Mouse (Mus musculus) gastrocnemius, postnatal 36 days (tissue): ENCODE results near the gene Slc16a9. TPM values are rescaled to one million over a fixed set of nuclear protein-coding genes. Genes with fewer than 3 reads are reported as not detected.
"Not testable (repeated sequence)": the region's sequence is repeated elsewhere in the genome, so short reads cannot be mapped to it uniquely, and the experiment has no call there.

Experiments
- DNase-seq, 2 experiments: peaks; one replicate each; pipeline ENCODE4 v3.0.0; 2022
- intact Hi-C: fragments of 180-260 bp; cut with DNase I; formaldehyde crosslinking; loops from one replicate; pipeline ENCODE4 v1.15.1; 2025
- long read RNA-seq, 2 experiments: library from polyadenylated mRNA; stranded (forward); transcript quantifications; one replicate each; pipeline ENCODE4 v2.0.0; 2021
- total RNA-seq, 2 experiments: library from RNA; stranded (reverse); gene quantifications; 2 replicates each; pipeline ENCODE4 v1.2.3; 2021

The Slc16a9 gene
- total RNA-seq, result 1 to 10 TPM; 3.7 to 5.6 TPM
- long read RNA-seq, experiment 1, partial matches to known transcripts, result 0 of 3 reads
- long read RNA-seq, experiment 1, other reads (novel, unspliced or antisense), result 2 of 3 reads
- long read RNA-seq, experiment 2, partial matches to known transcripts, result 1 of 2 reads
- long read RNA-seq, experiment 2, other reads (novel, unspliced or antisense), result 0 of 2 reads

- intact Hi-C loops, result loop anchor here (2.0 kb wide), 1 partner anchor 38 kb away; no protein-coding TSS in a partner anchor
- DNase-seq, result peak; percentile 63 to 69
Measured at GRCm38 (mm10) chr10:70244921-70245558, at the start of gene Slc16a9. Gene Slc16a9 (plus strand): TSS chr10:70245100.

- intact Hi-C loops, result loop anchor here (2.0 kb wide), 1 partner anchor 102 kb away; no protein-coding TSS in a partner anchor
- DNase-seq, result no peak
Measured at GRCm38 (mm10) chr10:70195279-70195678, 49.6 kb upstream of the Slc16a9 start.

GRCm38 (mm10) chr10:70195786-70196185 lies 49.1 kb upstream of the Slc16a9 start:
- intact Hi-C loops, result loop anchor here (2.0 kb wide), 1 partner anchor 101 kb away; no protein-coding TSS in a partner anchor
- DNase-seq, result no peak

DNA sequence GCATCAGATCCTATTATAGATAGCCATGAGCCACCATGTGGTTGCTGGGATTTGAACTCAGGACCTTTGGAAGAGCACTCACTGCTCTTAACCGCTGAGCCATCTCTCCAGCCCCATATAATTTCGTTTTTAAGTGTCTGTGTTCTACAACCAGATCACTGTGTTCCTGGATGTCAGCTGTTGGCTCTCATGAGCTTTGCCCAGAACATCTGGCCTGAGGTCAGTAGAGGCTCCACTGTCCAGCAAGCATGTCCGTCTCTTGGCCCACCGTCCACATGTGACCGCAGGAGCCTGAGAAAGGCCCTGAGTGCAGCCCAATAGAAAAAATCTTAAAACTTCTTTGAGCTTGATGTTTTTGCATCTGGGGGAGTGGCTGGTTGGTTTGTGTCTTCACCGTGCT lies 48.2 kb upstream of the Slc16a9 start:
- peak in 1 of 2 experiments; percentile 49 for DNase-seq
- intact Hi-C loops, result no loop called here

DNA sequence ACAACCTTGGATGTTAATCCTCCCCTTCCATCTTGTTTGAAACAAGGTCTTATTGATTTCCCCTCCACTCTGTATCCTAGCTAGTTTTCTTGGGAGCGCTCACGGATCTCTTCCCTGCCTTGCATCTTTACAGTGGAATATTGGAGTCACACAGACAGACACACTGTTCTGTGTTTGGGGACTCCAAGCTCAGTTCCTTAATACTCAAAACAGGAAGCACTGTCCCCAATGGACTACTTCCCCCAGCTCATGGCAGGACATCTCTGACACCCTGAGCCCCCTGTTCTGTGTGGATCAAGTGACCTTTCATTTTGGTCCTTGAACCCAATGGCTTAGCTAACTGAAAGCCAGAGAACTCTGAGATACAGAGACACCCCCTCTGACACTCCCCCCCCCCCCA lies 47.3 kb upstream of the Slc16a9 start:
- intact Hi-C loops, result no loop called here
- no peak for DNase-seq

- intact Hi-C loops, result no loop called here
- no peak for DNase-seq
Measured at GRCm38 (mm10) chr10:70198012-70198411, 46.9 kb upstream of the Slc16a9 start.

DNA sequence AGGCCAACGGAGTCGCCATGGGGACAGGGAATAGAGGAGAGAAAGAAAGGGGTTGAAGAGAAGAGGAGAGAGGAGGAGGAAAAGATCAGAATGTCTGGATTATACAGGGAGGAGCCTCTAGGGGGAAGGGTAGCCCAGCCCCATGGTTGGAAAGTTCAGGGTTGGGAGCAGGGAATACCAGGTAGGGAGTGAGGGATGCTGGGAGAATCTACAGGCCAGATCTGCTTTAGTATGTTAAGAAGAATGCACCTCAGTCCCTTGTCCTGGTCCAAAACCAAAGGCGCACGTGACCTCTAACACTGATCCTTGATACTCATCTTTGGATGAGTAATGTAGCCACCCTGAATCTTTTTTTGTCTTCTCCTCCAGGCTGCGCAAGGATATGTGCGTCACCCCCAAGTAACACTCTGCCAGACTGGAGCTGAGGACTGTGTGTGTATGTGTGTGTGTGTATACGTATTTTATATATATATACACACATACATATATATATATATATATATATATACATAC lies 45.9 kb upstream of the Slc16a9 start:
- intact Hi-C loops, result no loop called here
- DNase-seq, result no peak

GRCm38 (mm10) chr10:70199466-70200210 lies 45.3 kb upstream of the Slc16a9 start:
- DNase-seq, result no peak
- intact Hi-C loops, result loop anchor here (10.0 kb wide), 1 partner anchor 355 kb away; no protein-coding TSS in a partner anchor

DNA sequence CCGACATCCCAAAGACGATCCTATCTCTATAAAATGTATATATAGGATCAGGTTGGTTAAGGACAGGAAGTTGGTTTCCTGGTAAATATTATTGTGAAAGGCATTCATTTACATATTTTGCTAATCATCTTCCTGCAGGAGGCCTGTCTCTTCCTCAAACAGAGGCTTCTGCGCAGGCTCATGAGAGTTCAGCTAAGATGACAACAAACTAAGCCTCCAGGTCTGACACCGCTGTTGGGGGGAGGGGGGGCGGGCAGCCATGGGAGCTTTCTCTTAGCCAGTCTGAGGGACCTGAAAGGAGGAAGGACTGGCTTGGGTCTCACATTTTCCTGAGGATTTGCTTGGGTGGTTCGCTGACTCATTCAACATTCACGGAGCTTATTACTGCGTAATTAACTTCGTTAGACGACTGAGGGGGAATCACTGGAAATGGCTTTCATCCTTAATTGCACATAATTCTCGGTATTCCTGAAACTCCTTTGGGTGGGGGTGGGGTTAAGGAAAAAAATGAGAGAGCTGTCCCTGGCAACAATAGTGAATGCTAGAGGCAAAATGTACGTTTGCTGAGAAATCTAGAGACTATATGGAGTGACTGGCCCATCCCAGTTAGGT lies 43.9 kb upstream of the Slc16a9 start:
- intact Hi-C loops, result loop anchor here (10.0 kb wide), 1 partner anchor 354 kb away; no protein-coding TSS in a partner anchor
- no peak for DNase-seq

- no peak for DNase-seq
Measured at GRCm38 (mm10) chr10:70204505-70205399, 40.1 kb upstream of the Slc16a9 start, which contains the start of gene Mrln. Gene Mrln (plus strand): TSS chr10:70204664.

GRCm38 (mm10) chr10:70211281-70211680 lies 33.6 kb upstream of the Slc16a9 start:
- intact Hi-C loops, result no loop called here

More at GRCm38 (mm10) chr10:70204505-70205399, 40.1 kb upstream of the Slc16a9 start, which contains the start of gene Mrln:
- intact Hi-C loops, result loop anchor here (10.0 kb wide), 1 partner anchor 350 kb away; no protein-coding TSS in a partner anchor

DNA sequence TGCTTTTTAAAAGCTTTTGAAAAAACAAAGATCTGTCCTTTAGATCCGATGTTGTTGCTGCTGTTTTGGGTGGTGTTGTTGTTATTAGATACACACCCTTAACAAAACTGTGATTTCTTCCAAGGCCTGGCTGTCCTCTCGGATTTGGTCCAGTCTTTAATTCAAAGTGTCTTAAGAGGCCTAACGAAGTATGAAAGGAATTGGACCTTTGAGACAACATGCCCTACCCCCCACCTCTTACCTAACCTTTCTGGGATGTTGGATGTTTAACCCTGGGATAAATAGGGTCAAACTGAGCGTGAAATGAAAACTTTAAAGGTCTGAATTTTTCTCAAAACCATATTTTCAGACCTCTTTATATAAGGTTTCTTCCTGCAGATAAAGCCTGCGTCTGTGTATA lies 23.9 kb upstream of the Slc16a9 start:
- DNase-seq, result no peak
- intact Hi-C loops, result no loop called here

More at GRCm38 (mm10) chr10:70211281-70211680, 33.6 kb upstream of the Slc16a9 start:
- DNase-seq, result no peak

GRCm38 (mm10) chr10:70222231-70222630 lies 22.7 kb upstream of the Slc16a9 start:
- DNase-seq, intact Hi-C loops: not testable (repeated sequence)

GRCm38 (mm10) chr10:70224571-70224970 lies 20.3 kb upstream of the Slc16a9 start:
- intact Hi-C loops, result no loop called here
- DNase-seq, result no peak

- DNase-seq, result no peak
- intact Hi-C loops, result no loop called here
Measured at GRCm38 (mm10) chr10:70225760-70226159, 19.1 kb upstream of the Slc16a9 start.

DNA sequence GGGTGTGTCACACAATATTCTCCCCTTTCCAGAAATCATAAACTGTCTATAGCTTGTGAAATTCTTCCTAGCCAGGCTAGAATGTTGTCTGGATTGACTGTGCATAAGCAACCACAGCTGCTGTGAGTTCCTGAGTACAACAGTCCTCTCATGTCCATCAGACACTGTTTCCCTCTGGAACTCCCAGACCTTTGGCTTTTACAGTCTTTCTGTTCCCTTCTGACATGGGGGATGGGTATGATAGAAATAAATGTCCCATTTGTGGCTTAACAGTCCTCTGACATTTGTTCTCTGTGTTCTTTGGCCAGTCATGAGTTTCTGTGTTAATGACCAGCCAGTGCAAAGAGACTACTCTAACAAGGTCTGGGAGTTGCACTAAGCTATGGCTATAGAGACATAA lies 18.3 kb upstream of the Slc16a9 start:
- no peak for DNase-seq
- intact Hi-C loops, result no loop called here

DNA sequence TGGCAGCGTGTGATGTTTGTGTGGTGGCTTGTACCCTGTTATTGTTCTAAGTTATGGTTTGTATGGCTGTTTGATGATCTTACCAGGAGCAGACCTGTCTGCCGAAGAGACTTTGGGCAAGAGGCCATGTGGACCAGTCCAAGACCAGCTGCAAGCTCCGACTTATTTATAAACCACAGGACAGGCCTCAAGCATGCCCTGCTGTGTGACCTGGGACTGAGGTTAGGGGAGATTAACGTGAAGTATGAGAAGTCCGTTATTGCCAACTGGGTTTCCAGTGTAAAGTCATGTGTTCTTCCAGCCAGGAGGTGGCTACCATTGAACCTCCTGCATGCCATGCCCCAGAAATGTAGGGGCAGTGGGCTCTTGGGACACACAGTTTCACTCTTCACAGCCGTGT lies 14.5 kb upstream of the Slc16a9 start:
- intact Hi-C loops, result no loop called here
- peak in 1 of 2 experiments; percentile 37 for DNase-seq

- intact Hi-C loops, result no loop called here
- DNase-seq, result no peak
Measured at GRCm38 (mm10) chr10:70237936-70238335, 7.0 kb upstream of the Slc16a9 start.

DNA sequence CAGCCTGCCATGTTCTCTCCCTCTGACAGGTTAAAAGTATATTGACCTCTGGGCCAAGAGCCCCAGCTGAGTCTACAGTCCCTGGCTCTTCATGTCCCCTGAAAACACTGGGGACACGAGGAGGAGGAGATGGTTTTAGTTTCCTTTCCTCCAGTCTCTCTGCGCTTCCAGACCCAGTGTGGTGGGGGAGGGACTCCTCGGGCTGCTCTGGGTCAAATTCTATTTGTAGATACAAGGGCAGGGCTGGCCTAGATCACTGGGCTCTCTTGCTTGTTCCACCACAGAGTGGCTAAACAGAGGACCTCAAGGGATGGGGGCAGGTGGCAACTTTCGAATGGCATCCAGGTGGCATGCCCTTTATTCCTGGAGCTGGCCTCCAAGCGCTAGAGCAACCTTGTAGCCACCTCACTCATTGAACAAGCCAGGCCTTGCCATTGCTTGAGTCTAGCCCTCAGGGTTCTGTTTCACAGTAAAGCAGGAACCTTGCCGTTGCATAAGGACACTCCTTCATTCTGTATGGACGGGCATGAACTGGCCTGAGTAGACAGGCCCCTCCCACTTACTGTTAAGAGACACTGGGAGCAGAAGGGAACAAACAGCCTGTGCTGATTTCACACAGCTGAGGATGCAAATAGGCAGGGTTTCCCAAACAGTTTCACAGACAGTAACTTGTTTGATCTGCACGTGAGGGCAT lies 2.0 kb upstream of the Slc16a9 start:
- no peak for DNase-seq
- intact Hi-C loops, result no loop called here
